Mouse (Mus musculus) kidney, embryonic 14.5 days (tissue): ENCODE measurements at regions not wholly inside any gene's neighbourhood (a gene's known extent, or its start where the extent isn't known, plus 50 kb on each side); places are given as distances from the start of the nearest gene placed in this dataset.

Source experiments
- ATAC-seq: fragments of 200-750 bp; cut with Nextera tagmentation; 2 replicates; pipeline ENCODE4 v1.8.0; 2017; ENCODE audit warnings: moderate number of reproducible peaks, mild to moderate bottlenecking, moderate TSS enrichment, moderate library complexity; ENCODE audit not compliant: low FRiP score, low TSS enrichment
- H3K27ac ChIP-seq: fragments of 300-500 bp; sonication (generic); 2 replicates; pipeline ENCODE4 v1.5.1; 2014; ENCODE audit warnings: low read depth, mild to moderate bottlenecking, low read length, moderate library complexity, mixed read lengths
- H3K27me3 ChIP-seq: fragments of 300-500 bp; sonication (generic); 2 replicates; pipeline ENCODE4 v1.6.1; 2014; ENCODE audit warnings: mild to moderate bottlenecking, low read length; ENCODE audit not compliant: control insufficient read depth, insufficient read depth
- H3K36me3 ChIP-seq: fragments of 300-500 bp; sonication (generic); 2 replicates; pipeline ENCODE4 v1.6.1; 2014; ENCODE audit warnings: low read length, mixed read lengths; ENCODE audit not compliant: control insufficient read depth, insufficient read depth
- H3K4me1 ChIP-seq: fragments of 300-500 bp; sonication (generic); 2 replicates; pipeline ENCODE4 v1.6.1; 2014; ENCODE audit warnings: low read length, mixed read lengths; ENCODE audit not compliant: control insufficient read depth, insufficient read depth
- H3K4me2 ChIP-seq: fragments of 300-500 bp; sonication (generic); replicated peaks from 2 replicates; pipeline ENCODE4 v1.6.1; 2014; ENCODE audit warnings: low read depth, mild to moderate bottlenecking, low read length
- H3K4me3 ChIP-seq: fragments of 300-500 bp; sonication (generic); 2 replicates; pipeline ENCODE4 v1.5.1; 2014; ENCODE audit warnings: mild to moderate bottlenecking, low read length
- H3K9ac ChIP-seq: fragments of 300-500 bp; sonication (generic); 2 replicates; pipeline ENCODE4 v1.6.1; 2014; ENCODE audit warnings: low read depth, mild to moderate bottlenecking, low read length, moderate library complexity
- H3K9me3 ChIP-seq: fragments of 300-500 bp; sonication (generic); 2 replicates; pipeline ENCODE4 v1.6.1; 2016; ENCODE audit warnings: low read length; ENCODE audit not compliant: control insufficient read depth
- WGBS: fragments of 180-500 bp; shearing (Covaris S2); extraction: QIAGEN DNeasy Blood & Tissue Kit; methylation state at CpG from one replicate; pipeline ENCODE4 v1.1.7; 2014; 5-methylcytosine and 5-hydroxymethylcytosine counted together

DNA sequence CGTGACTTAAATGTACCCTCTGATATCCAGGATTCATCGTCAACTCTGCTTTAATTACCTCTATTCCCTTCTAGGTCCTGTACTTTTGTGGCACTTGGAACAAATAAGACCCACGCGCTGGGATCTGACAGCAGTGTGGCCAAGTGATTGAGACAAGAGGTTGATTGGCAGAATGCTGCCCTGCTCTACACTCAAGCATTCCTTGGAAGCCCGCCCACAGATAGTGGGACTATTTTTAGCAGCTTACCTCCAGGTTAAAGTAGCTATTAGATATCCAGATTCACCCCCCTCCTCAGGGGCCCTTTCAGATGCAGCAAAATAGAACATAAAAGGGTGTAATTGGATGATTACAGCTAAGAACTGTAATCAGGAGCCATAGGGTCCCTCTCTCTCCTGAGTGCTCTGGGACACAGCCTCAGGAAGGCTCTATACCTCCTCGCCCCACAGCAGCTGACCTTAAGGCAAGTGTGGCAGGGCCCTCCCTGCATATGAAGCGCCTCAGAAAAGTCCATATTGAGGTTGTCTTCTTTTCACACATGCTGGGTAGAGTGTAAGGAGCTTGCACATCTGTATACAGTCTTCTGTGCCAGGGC lies 479.1 kb upstream of the Marcks start:
- ATAC-seq, result no peak
- Histone ChIP-seq H3K4me3 (no peak overlapping the region), H3K27ac (no peak overlapping the region), H3K4me2 (no peak overlapping the region), H3K9me3 (no peaks in the 10 kb centered on the region), H3K4me1 (peaks cover 6% of the 10 kb centered on the region; the same call in 1 of the 2 replicates), H3K36me3 (no peaks in the 10 kb centered on the region), H3K27me3 (no peaks in the 10 kb centered on the region), H3K9ac (no peak overlapping the region)
- 82% methylated on average over 7 of the region's 7 CpGs for WGBS

DNA sequence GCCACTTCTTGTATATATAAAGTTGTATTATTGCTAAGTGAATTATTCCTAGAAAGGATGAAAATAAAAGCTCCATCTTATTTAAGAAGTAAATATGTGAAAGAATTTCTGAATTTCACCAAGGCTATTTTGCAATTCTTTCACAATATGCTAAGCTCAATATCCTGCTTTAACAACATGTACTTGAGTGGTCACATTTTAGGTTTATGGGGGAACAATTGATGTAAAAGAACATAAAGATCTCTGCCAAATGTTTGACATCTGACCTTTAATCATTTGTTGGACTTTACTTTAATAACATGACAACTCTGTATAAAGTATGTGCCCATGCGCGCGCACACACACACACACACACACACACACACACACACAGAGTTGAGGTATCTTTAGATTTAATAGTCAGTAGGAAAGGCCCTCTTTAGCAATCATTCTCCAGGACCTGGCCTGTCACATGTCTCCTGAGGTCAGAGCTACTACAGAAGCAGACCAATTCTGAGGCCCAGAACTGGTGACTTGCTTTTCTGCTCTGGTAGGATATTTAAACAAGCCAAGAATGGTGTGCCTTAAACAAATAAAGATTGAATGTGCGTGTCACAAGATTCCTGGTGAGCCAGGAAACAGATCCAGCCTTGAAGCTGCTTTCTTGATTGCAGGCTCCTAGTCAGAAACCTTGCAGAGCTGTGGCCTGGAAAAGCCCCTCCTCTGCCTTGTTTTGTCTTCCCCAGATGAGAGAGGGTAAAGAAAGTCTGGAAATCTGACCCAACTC lies 477.4 kb upstream of the Marcks start:
- 54% methylated on average over 4 of the region's 4 CpGs for WGBS
- Histone ChIP-seq H3K4me1 (peaks cover 6% of the 10 kb centered on the region; the same call in 1 of the 2 replicates), H3K36me3 (no peaks in the 10 kb centered on the region), H3K9me3 (no peaks in the 10 kb centered on the region), H3K9ac (no peak overlapping the region), H3K27me3 (no peaks in the 10 kb centered on the region), H3K4me3 (no peak overlapping the region), H3K4me2 (no peak overlapping the region), H3K27ac (no peak overlapping the region)
- ATAC-seq, result no peak

DNA sequence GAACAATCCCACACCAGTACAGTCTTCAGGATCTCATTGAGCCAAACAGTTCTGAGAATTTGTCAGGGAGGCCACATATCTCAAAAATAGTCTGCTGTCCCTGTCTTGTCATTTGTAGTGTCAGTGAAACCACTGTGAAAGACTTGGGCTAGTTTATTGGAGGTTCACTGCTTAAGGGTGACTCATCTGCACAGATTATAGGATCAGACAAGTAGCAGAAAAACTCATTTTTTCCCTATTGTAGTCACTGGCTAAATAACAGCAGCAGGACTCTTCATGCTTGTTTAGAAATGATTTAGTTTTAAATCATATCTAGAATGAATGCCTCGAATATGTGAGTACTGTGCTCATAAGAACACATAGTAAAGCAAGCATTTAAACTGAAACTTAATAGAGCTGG lies 475.2 kb upstream of the Marcks start:
- Histone ChIP-seq H3K4me2 (no peak overlapping the region), H3K4me1 (peaks cover 6% of the 10 kb centered on the region; the same call in 1 of the 2 replicates), H3K27me3 (no peaks in the 10 kb centered on the region), H3K4me3 (no peak overlapping the region), H3K9ac (no peak overlapping the region), H3K36me3 (no peaks in the 10 kb centered on the region), H3K9me3 (no peaks in the 10 kb centered on the region), H3K27ac (no peak overlapping the region)
- 82% methylated on average over 1 of the region's 1 CpGs for WGBS
- no peak for ATAC-seq

- Histone ChIP-seq H3K27me3 (no peaks in the 10 kb centered on the region), H3K36me3 (no peaks in the 10 kb centered on the region), H3K9me3 (no peaks in the 10 kb centered on the region), H3K4me2 (no peak overlapping the region), H3K27ac (peak overlapping the region; percentile 34; the same call in 1 of the 2 replicates), H3K9ac (no peak overlapping the region), H3K4me3 (no peak overlapping the region), H3K4me1 (no peaks in the 10 kb centered on the region)
- no peak for ATAC-seq
- WGBS, result 51% methylated on average over 1 of the region's 1 CpGs
Observed at GRCm38 (mm10) chr10:37603529-37603928, 464.8 kb upstream of the Marcks start.

DNA sequence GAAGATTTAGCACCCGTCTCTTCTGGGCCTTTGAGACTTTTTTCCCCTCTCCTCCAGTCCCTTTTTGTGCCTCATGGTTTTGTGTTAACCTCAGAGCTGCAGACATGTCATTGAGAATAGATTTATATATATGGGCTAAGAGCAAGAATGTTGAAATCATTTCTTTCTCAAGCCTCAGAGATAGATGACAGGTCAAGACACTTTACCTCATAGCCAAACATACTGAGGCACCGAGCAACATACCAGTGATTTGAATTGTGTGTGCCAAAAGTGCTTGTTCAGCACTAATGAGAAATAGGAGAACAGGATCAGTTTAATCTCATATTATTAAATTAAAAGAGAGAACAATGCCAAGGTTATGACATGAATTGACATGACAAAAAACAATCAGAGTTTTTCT lies 464.2 kb upstream of the Marcks start:
- H3K4me3 ChIP-seq, result no peak overlapping the region

DNA sequence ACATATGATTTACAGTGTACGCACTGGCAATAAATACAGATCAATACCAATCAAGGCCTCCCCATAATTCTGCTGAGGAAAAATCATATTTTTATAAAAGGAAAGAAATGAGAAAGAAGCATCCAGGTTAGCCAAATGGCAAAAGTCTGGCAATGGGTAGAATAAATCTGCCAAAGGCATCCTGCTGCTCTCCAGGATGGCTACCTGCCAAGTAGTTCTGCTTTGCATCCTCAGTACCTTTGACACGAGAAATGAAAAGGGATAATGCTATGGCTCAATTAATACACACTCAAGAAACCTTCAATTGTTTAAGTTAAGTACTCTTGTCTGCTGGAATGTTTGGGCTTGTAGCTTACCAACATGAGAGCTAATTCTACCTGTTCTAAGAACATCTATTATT lies 451.2 kb upstream of the Marcks start:
- H3K36me3 ChIP-seq, result no peaks in the 10 kb centered on the region
- no peak overlapping the region for H3K4me2 ChIP-seq
- 72% methylated on average over 2 of the region's 2 CpGs for WGBS
- H3K27ac ChIP-seq, result no peak overlapping the region
- no peaks in the 10 kb centered on the region for H3K27me3 ChIP-seq
- H3K4me1 ChIP-seq, result no peaks in the 10 kb centered on the region
- no peaks in the 10 kb centered on the region for H3K9me3 ChIP-seq
- H3K9ac ChIP-seq, result no peak overlapping the region
- ATAC-seq, result no peak
- no peak overlapping the region for H3K4me3 ChIP-seq

More for the DNA sequence above, 464.2 kb upstream of the Marcks start:
- peak; percentile 64; the same call in 1 of the 2 replicates for ATAC-seq
- Histone ChIP-seq H3K4me1 (no peaks in the 10 kb centered on the region), H3K27me3 (no peaks in the 10 kb centered on the region), H3K9me3 (no peaks in the 10 kb centered on the region), H3K9ac (no peak overlapping the region), H3K36me3 (no peaks in the 10 kb centered on the region), H3K4me2 (no peak overlapping the region), H3K27ac (0 out of 2 replicates have a peak overlapping the region, but pooled peaks have one; percentile 0)
- WGBS, result 42% methylated on average over 2 of the region's 2 CpGs

DNA sequence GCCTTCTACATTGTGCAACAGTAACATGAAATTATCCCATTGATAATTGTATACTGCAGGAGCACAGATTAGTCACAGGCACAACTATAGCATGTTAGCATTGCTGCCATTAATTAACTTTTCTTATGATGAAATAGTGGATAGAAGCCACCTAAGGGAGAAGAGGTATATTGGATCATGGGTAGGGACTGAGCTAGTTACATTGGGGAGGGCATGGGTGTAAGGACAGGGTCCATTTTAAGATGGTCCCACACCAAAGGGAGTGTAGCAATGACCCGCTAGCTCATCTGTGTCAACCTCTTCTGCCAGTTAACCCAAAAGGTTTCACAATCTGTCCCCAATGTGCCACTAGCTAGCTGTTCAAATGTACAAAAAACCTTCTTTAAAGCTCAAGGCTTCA lies 450.3 kb upstream of the Marcks start:
- Histone ChIP-seq H3K4me3 (no peak overlapping the region), H3K9ac (no peak overlapping the region), H3K4me1 (no peaks in the 10 kb centered on the region), H3K27me3 (no peaks in the 10 kb centered on the region), H3K9me3 (no peaks in the 10 kb centered on the region), H3K4me2 (no peak overlapping the region), H3K27ac (no peak overlapping the region), H3K36me3 (no peaks in the 10 kb centered on the region)
- ATAC-seq, result no peak
- WGBS, result 95% methylated on average over 1 of the region's 1 CpGs

- Histone ChIP-seq H3K4me2 (no peak overlapping the region), H3K9ac (no peak overlapping the region), H3K27me3 (no peaks in the 10 kb centered on the region), H3K4me1 (no peaks in the 10 kb centered on the region), H3K4me3 (no peak overlapping the region), H3K36me3 (no peaks in the 10 kb centered on the region), H3K9me3 (no peaks in the 10 kb centered on the region), H3K27ac (no peak overlapping the region)
- WGBS, result 89% methylated on average over 2 of the region's 2 CpGs
- no peak for ATAC-seq
Observed at GRCm38 (mm10) chr10:37571171-37571570, 432.5 kb upstream of the Marcks start.

DNA sequence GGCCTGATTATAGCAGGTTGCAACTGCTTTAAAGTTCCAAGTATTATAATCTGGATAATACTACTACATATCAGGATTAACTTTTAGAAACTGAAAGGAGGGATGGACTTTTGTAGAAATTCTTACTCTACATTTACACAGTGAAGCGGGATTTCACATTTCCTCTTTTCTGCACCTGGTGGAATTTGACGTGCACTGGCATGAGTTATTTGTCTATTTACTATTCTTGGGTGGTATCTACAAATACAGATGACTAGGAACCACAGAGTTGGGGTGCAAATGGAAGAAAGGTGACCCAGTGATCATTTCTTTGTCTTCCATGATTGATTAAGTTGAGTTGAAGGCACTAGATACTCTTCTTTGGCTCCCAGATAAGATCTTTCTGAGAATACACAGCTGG lies 423.0 kb upstream of the Marcks start:
- Histone ChIP-seq H3K4me1 (no peaks in the 10 kb centered on the region), H3K27ac (no peak overlapping the region), H3K36me3 (no peaks in the 10 kb centered on the region), H3K4me3 (no peak overlapping the region), H3K9me3 (no peaks in the 10 kb centered on the region), H3K4me2 (no peak overlapping the region), H3K27me3 (no peaks in the 10 kb centered on the region), H3K9ac (no peak overlapping the region)
- no peak for ATAC-seq
- WGBS, result 87% methylated on average over 2 of the region's 2 CpGs
